Mouse (Mus musculus) cerebellum, adult 2 months (tissue): ENCODE data around the gene Tbxa2r.

Experiments used
- CTCF ChIP-seq: fragments of 200-500 bp; IDR thresholded peaks from 2 replicates; pipeline ENCODE4 v1.5.1; 2011; ENCODE audit warnings: low read depth, mild to moderate bottlenecking, control low read depth, low read length, moderate library complexity, borderline replicate concordance; ENCODE audit not compliant: insufficient read depth
- POLR2A ChIP-seq: fragments of 200-500 bp; IDR thresholded peaks from 2 replicates; pipeline ENCODE4 v1.6.1; 2011; ENCODE audit warnings: low read length, control low read depth, borderline replicate concordance; ENCODE audit not compliant: insufficient read depth

- TF ChIP-seq CTCF (no peak), POLR2A (no peak)
These were observed 7.1 kb downstream of the Tbxa2r start for GRCm38 (mm10) chr10:81335393-81336340.
